Mouse (Mus musculus) hindbrain, embryonic 15.5 days (tissue): ENCODE results near the gene Macf1. TPM values are rescaled to one million over a fixed set of nuclear protein-coding genes. Genes with fewer than 3 reads are reported as not detected.
A peak's percentile ranks its signal among the peaks of the same experiment; 100 is the strongest.

Experiments used
- ATAC-seq: fragments of 200-750 bp; cut with Nextera tagmentation; 2 replicates; pipeline ENCODE4 v1.8.0; 2017; ENCODE audit warnings: low read depth, moderate number of reproducible peaks, moderate TSS enrichment; ENCODE audit not compliant: low FRiP score
- H3K27ac ChIP-seq: fragments of 300-500 bp; sonication (generic); replicated peaks from 2 replicates; pipeline ENCODE4 v1.5.1; 2015; ENCODE audit warnings: mild to moderate bottlenecking, inconsistent platforms
- H3K27me3 ChIP-seq: fragments of 300-500 bp; sonication (generic); 2 replicates; pipeline ENCODE4 v1.6.1; 2015; ENCODE audit warnings: control low read depth, inconsistent platforms
- H3K36me3 ChIP-seq: fragments of 300-500 bp; sonication (generic); 2 replicates; pipeline ENCODE4 v1.6.1; 2015; ENCODE audit warnings: control low read depth, inconsistent platforms
- H3K4me1 ChIP-seq: fragments of 300-500 bp; sonication (generic); replicated peaks from 2 replicates; pipeline ENCODE4 v1.6.1; 2015; ENCODE audit warnings: control low read depth, inconsistent platforms
- H3K4me2 ChIP-seq: fragments of 300-500 bp; sonication (generic); 2 replicates; pipeline ENCODE4 v1.6.1; 2015; ENCODE audit warnings: moderate library complexity, mild to moderate bottlenecking, inconsistent platforms
- H3K4me3 ChIP-seq: fragments of 300-500 bp; sonication (generic); 2 replicates; pipeline ENCODE4 v1.5.1; 2015; ENCODE audit warnings: mild to moderate bottlenecking, inconsistent platforms
- H3K9ac ChIP-seq: fragments of 300-500 bp; sonication (generic); 2 replicates; pipeline ENCODE4 v1.6.1; 2015; ENCODE audit warnings: inconsistent platforms
- H3K9me3 ChIP-seq: fragments of 300-500 bp; sonication (generic); 2 replicates; pipeline ENCODE4 v1.6.1; 2016; ENCODE audit warnings: control low read depth, inconsistent platforms
- WGBS: fragments of 180-500 bp; shearing (Covaris S2); methylation state at CpG from one replicate; pipeline ENCODE4 v1.1.7; 2015; 5-methylcytosine and 5-hydroxymethylcytosine counted together
- polyA plus RNA-seq: library from polyadenylated mRNA; unstranded; fragments of >200 nt; fragmentation: Nextera tagmentation; extraction: Ambion mirVana; gene quantifications from 2 replicates; pipeline ENCODE4 v1.2.1, GENCODE M21; 2015

Macf1 gene
- polyA plus RNA-seq, 1 experiment from 2014 or later = 69.2 TPM

DNA sequence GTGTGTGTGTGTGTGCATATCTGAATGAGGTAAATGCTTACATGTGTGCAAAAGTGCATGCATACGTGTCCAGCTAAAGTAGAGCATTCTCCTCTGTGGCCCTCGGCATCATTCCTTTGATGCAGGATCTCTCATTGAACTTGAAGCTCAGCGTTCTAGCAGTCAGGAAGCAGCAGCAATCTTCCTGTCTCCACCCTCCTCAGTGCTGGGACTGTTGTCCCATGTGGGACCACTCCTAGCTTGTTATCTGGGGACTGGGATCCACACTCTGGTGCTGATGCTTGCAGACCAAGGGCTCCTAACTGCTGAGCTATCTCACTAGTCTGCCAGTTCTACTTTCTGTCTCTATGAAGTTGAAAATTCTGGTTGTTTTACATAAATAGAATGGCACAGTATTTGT, 52.5 kb downstream of the Macf1 start:
- no peak overlapping the region for H3K4me2 ChIP-seq
- H3K4me3 ChIP-seq = no peak overlapping the region
- no peaks in the 10 kb centered on the region for H3K36me3 ChIP-seq
- ATAC-seq = no peak
- WGBS = 88% methylated on average over 3 of the region's 3 CpGs
- no peak overlapping the region for H3K9ac ChIP-seq
- H3K9me3 ChIP-seq = no peaks in the 10 kb centered on the region
- peaks cover 11% of the 10 kb centered on the region; the same call in 1 of the 2 replicates for H3K4me1 ChIP-seq
- no peaks in the 10 kb centered on the region for H3K27me3 ChIP-seq
- H3K27ac ChIP-seq = no peak overlapping the region

DNA sequence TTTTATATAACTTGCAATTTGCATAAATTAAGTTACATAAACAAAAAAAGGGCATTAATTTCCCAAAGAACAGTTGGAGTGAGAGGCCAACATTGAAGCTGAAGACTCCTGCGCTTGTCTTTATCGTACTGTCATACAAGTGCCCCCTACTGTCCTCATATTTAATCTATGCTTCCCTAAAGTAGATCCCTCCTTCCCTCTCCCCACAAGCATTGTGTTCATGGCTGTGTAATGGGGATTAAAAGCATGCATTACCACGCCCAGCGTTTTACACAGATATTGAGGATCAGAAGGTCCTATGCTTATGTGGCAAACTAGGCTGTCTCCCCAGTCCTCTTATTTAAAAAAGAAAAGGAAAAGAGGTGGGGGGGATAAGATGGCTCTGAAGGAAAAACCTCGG, 56.5 kb downstream of the Macf1 start:
- H3K27me3 ChIP-seq = no peaks in the 10 kb centered on the region
- no peak overlapping the region for H3K27ac ChIP-seq
- WGBS = 58% methylated on average over 5 of the region's 5 CpGs
- H3K4me3 ChIP-seq = no peak overlapping the region
- peaks cover 20% of the 10 kb centered on the region for H3K4me1 ChIP-seq
- no peaks in the 10 kb centered on the region for H3K36me3 ChIP-seq
- no peak overlapping the region for H3K4me2 ChIP-seq
- H3K9ac ChIP-seq = no peak overlapping the region
- H3K9me3 ChIP-seq = no peaks in the 10 kb centered on the region
- ATAC-seq = no peak

DNA sequence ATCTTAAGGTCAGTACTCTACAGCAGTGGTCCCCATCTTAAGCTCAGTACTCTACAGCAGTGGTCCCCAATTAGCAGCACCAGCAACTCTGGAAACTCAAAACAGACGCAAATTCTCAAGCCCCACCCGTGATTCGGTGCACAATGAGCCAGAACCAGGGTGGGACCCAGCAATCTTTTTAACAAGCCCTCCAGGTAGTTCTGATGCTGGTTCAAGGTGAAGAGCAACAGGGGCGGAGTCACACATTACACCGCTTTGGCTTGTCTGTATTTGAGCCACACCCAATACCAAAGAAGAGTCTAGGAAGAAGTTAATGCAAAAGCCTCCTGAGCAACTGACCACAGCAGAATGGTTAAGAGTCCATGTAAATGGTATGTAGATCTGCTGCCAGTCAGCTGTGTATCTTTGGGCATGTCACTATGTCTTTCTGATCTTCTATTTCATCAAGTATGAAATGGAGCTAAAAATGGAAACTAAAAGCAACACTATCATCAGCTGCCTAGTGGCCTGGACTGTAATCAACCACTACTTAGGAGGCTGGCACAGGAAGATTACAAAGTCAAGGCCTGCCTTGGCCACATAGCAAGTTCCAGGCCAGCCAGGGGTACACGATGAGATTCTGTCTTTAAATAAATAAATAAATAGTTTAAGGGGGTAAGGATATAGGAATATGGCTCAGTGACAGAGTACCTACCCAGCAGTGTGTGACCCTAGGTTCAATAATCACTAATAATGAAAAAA, 58.7 kb downstream of the Macf1 start:
- no peak overlapping the region for H3K4me3 ChIP-seq
- WGBS = 75% methylated on average over 6 of the region's 6 CpGs
- peaks cover 25% of the 10 kb centered on the region for H3K4me1 ChIP-seq
- ATAC-seq = no peak
- no peaks in the 10 kb centered on the region for H3K27me3 ChIP-seq
- 0 out of 2 replicates have a peak overlapping the region, but pooled peaks have one; percentile 51 for H3K27ac ChIP-seq
- no peak overlapping the region for H3K9ac ChIP-seq
- H3K36me3 ChIP-seq = no peaks in the 10 kb centered on the region
- no peaks in the 10 kb centered on the region for H3K9me3 ChIP-seq
- no peak overlapping the region for H3K4me2 ChIP-seq

DNA sequence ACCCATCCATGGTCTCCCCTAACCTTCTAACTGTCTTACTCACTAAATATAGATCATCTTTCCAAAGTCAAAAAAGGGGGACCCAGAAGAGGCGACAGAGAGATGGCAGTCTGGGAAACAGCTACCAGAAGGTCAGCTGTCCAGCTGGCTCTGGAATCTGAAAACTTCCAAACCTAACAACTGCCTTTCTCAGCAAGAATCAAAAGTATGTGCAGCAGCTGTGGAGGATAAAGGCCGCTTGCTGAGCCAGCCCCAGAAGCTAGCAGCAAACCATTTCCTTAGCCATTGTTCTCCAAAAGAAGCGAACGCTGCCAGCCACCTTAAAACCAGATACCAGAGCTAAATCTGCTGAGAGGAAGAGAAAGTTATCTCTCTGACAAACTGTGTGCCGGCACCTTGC, 59.7 kb downstream of the Macf1 start:
- Histone ChIP-seq H3K27ac (peak overlapping the region; percentile 51), H3K9ac (no peak overlapping the region), H3K4me2 (no peak overlapping the region), H3K27me3 (no peaks in the 10 kb centered on the region), H3K4me3 (no peak overlapping the region), H3K4me1 (peaks cover 25% of the 10 kb centered on the region), H3K36me3 (no peaks in the 10 kb centered on the region), H3K9me3 (no peaks in the 10 kb centered on the region)
- ATAC-seq = no peak
- WGBS = 4% methylated on average over 5 of the region's 5 CpGs

DNA sequence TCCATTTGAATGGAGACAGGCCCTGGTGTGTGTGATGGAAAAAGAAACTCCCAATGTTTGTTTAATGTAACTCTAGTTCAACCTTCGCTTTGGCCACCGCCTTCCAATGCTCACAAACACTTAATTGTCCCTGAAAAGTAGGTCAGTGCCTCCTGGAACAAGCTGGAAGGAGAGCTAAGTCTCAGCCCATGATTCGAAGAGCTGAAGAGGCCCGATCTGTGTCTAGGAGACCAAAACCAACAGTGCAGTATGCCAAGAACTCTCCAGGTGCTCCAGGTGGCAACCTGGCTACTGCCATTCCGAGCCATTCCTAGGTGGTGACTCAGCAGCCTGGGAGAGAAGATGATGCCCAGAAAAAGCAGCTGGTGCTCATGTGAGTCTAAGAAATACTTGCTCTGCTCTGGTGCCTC, 60.4 kb downstream of the Macf1 start:
- no peak overlapping the region for H3K4me3 ChIP-seq
- no peak overlapping the region for H3K4me2 ChIP-seq
- H3K27me3 ChIP-seq = no peaks in the 10 kb centered on the region
- H3K4me1 ChIP-seq = peaks cover 25% of the 10 kb centered on the region
- ATAC-seq = no peak
- no peak overlapping the region for H3K9ac ChIP-seq
- 78% methylated on average over 5 of the region's 5 CpGs for WGBS
- H3K9me3 ChIP-seq = no peaks in the 10 kb centered on the region
- H3K27ac ChIP-seq = peak overlapping the region; percentile 51; the same call in 1 of the 2 replicates
- no peaks in the 10 kb centered on the region for H3K36me3 ChIP-seq

DNA sequence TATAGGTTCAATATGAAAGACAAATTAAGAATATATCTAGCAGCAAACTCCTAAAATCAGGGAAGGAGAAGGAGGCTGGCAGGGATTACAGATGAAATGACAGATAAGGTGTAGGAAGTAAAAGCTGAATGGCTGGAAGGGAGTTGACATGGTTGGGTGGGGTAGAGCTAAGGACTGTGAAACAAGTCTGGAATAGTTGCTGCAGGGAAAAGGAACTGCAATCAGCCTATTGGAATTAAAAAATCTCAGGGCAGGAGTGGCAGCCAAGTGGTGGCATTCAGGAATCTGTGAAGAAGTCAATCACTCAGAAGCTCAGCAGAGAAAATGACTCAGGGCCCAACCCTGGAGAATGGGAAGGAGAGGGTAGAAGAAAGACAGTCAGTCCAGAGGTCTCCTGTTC, 62.4 kb downstream of the Macf1 start:
- no peak overlapping the region for H3K4me3 ChIP-seq
- no peaks in the 10 kb centered on the region for H3K27me3 ChIP-seq
- H3K9ac ChIP-seq = no peak overlapping the region
- H3K27ac ChIP-seq = no peak overlapping the region
- H3K36me3 ChIP-seq = no peaks in the 10 kb centered on the region
- ATAC-seq = no peak
- peaks cover 32% of the 10 kb centered on the region for H3K4me1 ChIP-seq
- no peak overlapping the region for H3K4me2 ChIP-seq
- H3K9me3 ChIP-seq = no peaks in the 10 kb centered on the region

DNA sequence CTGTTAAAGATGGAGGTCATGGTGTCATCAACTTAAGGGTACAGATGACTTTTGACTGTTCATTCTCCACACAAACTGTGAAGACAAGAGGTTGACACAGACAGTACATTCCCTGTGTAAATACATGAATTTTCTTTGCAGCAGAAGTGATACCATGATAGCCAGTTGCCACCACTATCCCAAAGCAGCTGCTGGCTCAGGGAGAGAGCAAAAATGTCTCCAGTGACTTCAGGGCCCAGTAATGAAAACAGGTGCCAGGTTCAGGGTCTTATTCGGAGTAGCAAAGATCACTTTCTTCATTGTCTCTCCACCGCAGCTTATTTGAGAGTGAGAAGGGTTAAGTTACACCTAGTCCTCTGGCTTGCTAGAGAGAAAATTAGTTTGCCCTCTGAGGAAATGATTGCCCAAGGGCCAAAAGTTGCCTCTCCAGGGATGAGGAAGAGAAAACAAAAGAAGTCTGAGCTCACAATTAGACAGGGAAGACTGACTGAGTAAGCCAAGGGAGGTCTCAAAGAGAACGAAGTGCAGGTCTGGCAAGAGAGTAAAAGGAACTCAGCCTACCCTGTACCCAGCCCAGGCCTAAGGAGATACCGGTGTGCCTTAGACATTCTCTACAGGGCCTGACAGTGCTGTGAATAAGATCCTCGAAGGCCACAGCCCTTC, 66.3 kb downstream of the Macf1 start:
- Histone ChIP-seq H3K4me2 (no peak overlapping the region), H3K36me3 (no peaks in the 10 kb centered on the region), H3K9me3 (no peaks in the 10 kb centered on the region), H3K4me1 (peaks cover 23% of the 10 kb centered on the region), H3K27ac (no peak overlapping the region; the same call in 1 of the 2 replicates), H3K27me3 (no peaks in the 10 kb centered on the region), H3K9ac (no peak overlapping the region), H3K4me3 (no peak overlapping the region)
- 68% methylated on average over 5 of the region's 5 CpGs for WGBS
- no peak for ATAC-seq

DNA sequence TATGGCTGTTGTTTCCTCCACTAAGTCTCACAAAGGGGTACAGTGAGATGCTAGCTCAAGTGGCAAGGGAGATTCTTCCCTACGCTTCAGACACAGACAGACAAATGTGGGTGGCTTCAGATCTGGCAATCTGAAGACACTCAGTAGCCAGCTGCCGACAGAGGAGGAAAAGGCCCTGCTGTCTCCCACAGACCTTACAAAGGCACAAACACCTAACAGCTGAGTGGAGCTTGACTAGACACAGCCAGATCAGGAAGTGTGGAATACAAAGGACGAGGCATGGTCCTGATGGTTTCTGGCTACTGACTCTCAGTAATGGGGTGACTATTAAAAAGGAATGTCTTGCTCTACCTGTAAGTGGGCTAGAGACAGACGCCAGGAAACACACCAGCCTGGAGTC, 67.2 kb downstream of the Macf1 start:
- WGBS = 59% methylated on average over 4 of the region's 4 CpGs
- Histone ChIP-seq H3K4me1 (peaks cover 25% of the 10 kb centered on the region), H3K4me2 (no peak overlapping the region), H3K9ac (no peak overlapping the region), H3K4me3 (no peak overlapping the region), H3K36me3 (no peaks in the 10 kb centered on the region), H3K9me3 (no peaks in the 10 kb centered on the region), H3K27ac (peak overlapping the region; percentile 41), H3K27me3 (no peaks in the 10 kb centered on the region)
- ATAC-seq = no peak

DNA sequence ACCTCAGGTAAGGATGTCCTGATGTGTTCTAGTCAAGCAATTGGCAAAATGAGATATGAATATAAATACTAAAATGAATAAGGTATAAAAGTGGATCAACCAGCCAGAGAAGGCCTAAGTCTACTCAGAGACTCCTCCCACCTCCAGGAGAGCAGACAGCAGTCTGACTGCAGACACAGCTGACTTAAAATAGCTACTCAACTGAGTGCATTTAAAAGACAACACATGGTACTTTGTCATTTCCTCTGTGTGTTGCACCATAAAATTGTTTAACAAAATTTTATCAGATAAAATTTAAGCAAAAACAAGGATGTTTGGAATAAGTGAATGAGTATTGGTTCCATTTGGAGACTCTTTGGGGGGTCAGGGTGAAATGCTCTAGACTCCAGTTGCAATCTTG, 67.7 kb downstream of the Macf1 start:
- Histone ChIP-seq H3K4me3 (no peak overlapping the region), H3K9ac (no peak overlapping the region), H3K27me3 (no peaks in the 10 kb centered on the region), H3K36me3 (no peaks in the 10 kb centered on the region), H3K27ac (peak overlapping the region; percentile 41; the same call in 1 of the 2 replicates), H3K4me1 (peaks cover 22% of the 10 kb centered on the region), H3K4me2 (no peak overlapping the region), H3K9me3 (no peaks in the 10 kb centered on the region)
- ATAC-seq = no peak

DNA sequence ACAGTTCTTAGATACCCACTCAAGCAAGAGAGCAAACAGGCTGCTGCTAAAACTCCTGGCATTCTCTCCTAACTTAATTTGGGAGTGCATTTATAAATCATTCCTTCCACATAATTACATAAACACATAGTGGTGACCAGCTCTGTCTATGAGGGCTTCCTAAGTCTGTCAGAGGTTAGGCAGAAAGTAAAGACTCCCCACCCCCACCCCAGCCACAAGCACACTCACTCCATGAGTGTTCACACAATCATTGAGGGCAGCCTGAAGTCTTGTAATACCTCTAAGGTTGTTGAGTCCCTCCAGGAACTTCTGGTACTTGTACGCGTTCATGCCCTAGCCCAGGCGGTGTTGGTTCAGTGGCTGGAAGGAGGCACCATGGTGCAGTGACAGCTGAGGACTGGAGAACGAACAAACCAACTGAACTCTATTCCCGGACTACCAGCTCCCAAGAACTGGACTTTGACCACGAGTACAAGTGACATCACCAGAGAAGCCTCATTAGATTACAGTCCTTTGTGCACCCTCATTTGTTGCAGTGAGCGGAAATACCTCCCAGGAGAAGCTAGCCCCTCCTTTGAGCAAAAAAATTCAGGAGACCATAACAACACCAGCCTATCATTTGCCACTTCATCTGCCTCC, 70.7 kb downstream of the Macf1 start:
- Histone ChIP-seq H3K27ac (no peak overlapping the region), H3K4me2 (no peak overlapping the region), H3K36me3 (no peaks in the 10 kb centered on the region), H3K27me3 (no peaks in the 10 kb centered on the region), H3K9me3 (no peaks in the 10 kb centered on the region), H3K4me1 (peaks cover 22% of the 10 kb centered on the region), H3K9ac (no peak overlapping the region), H3K4me3 (no peak overlapping the region)
- WGBS = 71% methylated on average over 7 of the region's 7 CpGs
- 0 out of 2 replicates have a peak, but pooled peaks have one; percentile 13 for ATAC-seq

DNA sequence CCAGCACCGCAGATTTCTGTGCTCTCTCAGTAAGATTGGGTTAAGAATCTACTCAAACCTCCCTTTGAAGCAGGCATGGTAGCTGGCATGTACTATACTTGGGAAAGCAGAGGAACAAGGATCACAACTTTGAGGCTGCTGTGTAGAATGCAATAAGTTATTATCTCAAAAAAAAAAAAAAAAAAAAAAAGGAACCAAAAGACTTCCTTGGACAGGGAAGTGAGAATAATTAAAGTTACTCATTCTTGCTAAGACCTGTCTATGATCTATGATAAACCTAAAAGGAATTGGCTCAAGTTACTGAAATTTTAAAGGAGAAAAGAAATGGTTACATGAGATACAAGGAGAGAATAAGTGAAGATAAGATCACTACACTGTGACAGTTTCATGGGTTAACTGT, 72.2 kb downstream of the Macf1 start:
- H3K4me3 ChIP-seq = no peak overlapping the region
- H3K9me3 ChIP-seq = no peaks in the 10 kb centered on the region
- WGBS = 94% methylated on average over 1 of the region's 1 CpGs
- no peaks in the 10 kb centered on the region for H3K36me3 ChIP-seq
- ATAC-seq = no peak
- H3K4me1 ChIP-seq = peaks cover 16% of the 10 kb centered on the region
- H3K4me2 ChIP-seq = no peak overlapping the region
- H3K9ac ChIP-seq = no peak overlapping the region
- no peak overlapping the region for H3K27ac ChIP-seq
- no peaks in the 10 kb centered on the region for H3K27me3 ChIP-seq

DNA sequence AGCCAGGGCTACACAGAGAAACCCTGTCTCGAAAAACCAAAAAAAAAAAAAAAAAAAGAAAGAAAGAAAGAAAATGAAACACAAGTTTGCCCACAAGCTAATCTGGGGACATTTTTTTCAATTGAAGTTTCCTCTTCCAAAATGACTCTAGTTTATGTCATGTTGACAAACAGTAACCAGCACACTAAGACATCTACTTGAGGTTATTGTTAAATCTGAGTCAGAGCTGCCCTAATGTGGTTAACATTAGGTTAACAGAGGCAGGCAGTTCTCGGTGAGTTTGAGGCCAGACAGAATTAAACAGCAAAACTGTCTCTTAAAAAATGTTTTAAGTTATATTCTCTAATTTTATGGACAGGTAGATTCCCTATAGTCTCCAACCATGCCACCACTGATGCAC, 72.9 kb downstream of the Macf1 start:
- ATAC-seq = no peak
- Histone ChIP-seq H3K4me3 (no peak overlapping the region), H3K9ac (no peak overlapping the region), H3K36me3 (no peaks in the 10 kb centered on the region), H3K4me1 (peaks cover 15% of the 10 kb centered on the region; the same call in 1 of the 2 replicates), H3K27me3 (no peaks in the 10 kb centered on the region), H3K27ac (no peak overlapping the region), H3K4me2 (no peak overlapping the region), H3K9me3 (no peaks in the 10 kb centered on the region)
- 80% methylated on average over 2 of the region's 2 CpGs for WGBS
